Mouse (Mus musculus) ES-E14 (cell line): ENCODE data around the gene Pde4d.

Experiments used
- CHD2 ChIP-seq: IDR thresholded peaks from 2 replicates; pipeline ENCODE4 v1.6.1; 2014; ENCODE audit warnings: mild to moderate bottlenecking, low read depth, low read length, inconsistent platforms
- MAFK ChIP-seq: IDR thresholded peaks from 2 replicates; pipeline ENCODE4 v1.6.1; 2014; ENCODE audit warnings: mild to moderate bottlenecking, low read depth, low read length, inconsistent platforms; ENCODE audit not compliant: insufficient read depth

- TF ChIP-seq MAFK (no peak), CHD2 (no peak)
Measured at GRCm38 (mm10) chr13:109287465-109287864, 837.7 kb downstream of the Pde4d start.
